Mouse (Mus musculus) neural tube, embryonic 15.5 days (tissue): ENCODE data around the gene Tspan5. TPM values are rescaled to one million over a fixed set of nuclear protein-coding genes. Genes with fewer than 3 reads are reported as not detected.
A peak's percentile ranks its signal among the peaks of the same experiment; 100 is the strongest.

Experiments
- ATAC-seq: fragments of 200-750 bp; cut with Nextera tagmentation; 2 replicates; pipeline ENCODE4 v1.8.0; 2017; ENCODE audit warnings: mild to moderate bottlenecking, moderate TSS enrichment, moderate library complexity; ENCODE audit not compliant: low FRiP score
- H3K27ac ChIP-seq: fragments of 300-500 bp; sonication (generic); replicated peaks from 2 replicates; pipeline ENCODE4 v1.5.1; 2015; ENCODE audit warnings: mild to moderate bottlenecking, inconsistent platforms
- H3K27me3 ChIP-seq: fragments of 300-500 bp; sonication (generic); replicated peaks from 2 replicates; pipeline ENCODE4 v1.6.1; 2015; ENCODE audit warnings: inconsistent platforms
- H3K36me3 ChIP-seq: fragments of 300-500 bp; sonication (generic); 2 replicates; pipeline ENCODE4 v1.6.1; 2015; ENCODE audit warnings: inconsistent platforms
- H3K4me1 ChIP-seq: fragments of 300-500 bp; sonication (generic); 2 replicates; pipeline ENCODE4 v1.6.1; 2015; ENCODE audit warnings: inconsistent platforms
- H3K4me2 ChIP-seq: fragments of 300-500 bp; sonication (generic); 2 replicates; pipeline ENCODE4 v1.6.1; 2015; ENCODE audit warnings: inconsistent platforms, mild to moderate bottlenecking, moderate library complexity
- H3K4me3 ChIP-seq: fragments of 300-500 bp; sonication (generic); replicated peaks from 2 replicates; pipeline ENCODE4 v1.5.1; 2015; ENCODE audit warnings: mild to moderate bottlenecking, inconsistent platforms
- H3K9ac ChIP-seq: fragments of 300-500 bp; sonication (generic); replicated peaks from 2 replicates; pipeline ENCODE4 v1.6.1; 2015; ENCODE audit warnings: mild to moderate bottlenecking, inconsistent platforms
- H3K9me3 ChIP-seq: fragments of 300-500 bp; sonication (generic); replicated peaks from 2 replicates; pipeline ENCODE4 v1.6.1; 2016; ENCODE audit warnings: inconsistent platforms
- WGBS: fragments of 180-500 bp; shearing (Covaris S2); methylation state at CpG from one replicate; pipeline ENCODE4 v1.1.7; 2015; ENCODE audit warnings: mixed read lengths; 5-methylcytosine and 5-hydroxymethylcytosine counted together
- polyA plus RNA-seq: library from polyadenylated mRNA; unstranded; fragments of >200 nt; fragmentation: Nextera tagmentation; extraction: Ambion mirVana; gene quantifications from 2 replicates; pipeline ENCODE4 v1.2.1, GENCODE M21; 2015

Tspan5 gene
- polyA plus RNA-seq, 1 experiment from 2014 or later, result 104 TPM

- no peak overlapping the region for H3K4me3 ChIP-seq
- H3K9ac ChIP-seq, result no peak overlapping the region
- no peaks in the 10 kb centered on the region for H3K27me3 ChIP-seq
- 51% methylated on average over 6 of the region's 6 CpGs for WGBS
- ATAC-seq, result no peak
- H3K4me2 ChIP-seq, result peak overlapping the region; percentile 40; the same call in 1 of the 2 replicates
- peak overlapping the region; percentile 83 for H3K27ac ChIP-seq
- H3K4me1 ChIP-seq, result peaks cover 51% of the 10 kb centered on the region
- no peaks in the 10 kb centered on the region for H3K9me3 ChIP-seq
- no peaks in the 10 kb centered on the region for H3K36me3 ChIP-seq
Measured at GRCm38 (mm10) chr3:138801661-138802060, 59.7 kb downstream of the Tspan5 start.

- Histone ChIP-seq H3K36me3 (no peaks in the 10 kb centered on the region), H3K4me1 (peaks cover 55% of the 10 kb centered on the region), H3K9me3 (no peaks in the 10 kb centered on the region), H3K9ac (no peak overlapping the region), H3K4me2 (no peak overlapping the region), H3K27ac (peak overlapping the region; percentile 83), H3K27me3 (no peaks in the 10 kb centered on the region), H3K4me3 (no peak overlapping the region)
- no peak for ATAC-seq
- WGBS, result 72% methylated on average over 21 of the region's 21 CpGs
Measured at GRCm38 (mm10) chr3:138802722-138803443, 60.9 kb downstream of the Tspan5 start.

- Histone ChIP-seq H3K27me3 (no peaks in the 10 kb centered on the region), H3K36me3 (no peaks in the 10 kb centered on the region), H3K4me2 (no peak overlapping the region), H3K9me3 (no peaks in the 10 kb centered on the region), H3K27ac (peak overlapping the region; percentile 83), H3K4me3 (no peak overlapping the region), H3K9ac (no peak overlapping the region), H3K4me1 (peaks cover 55% of the 10 kb centered on the region)
- ATAC-seq, result peak; percentile 42; the same call in 1 of the 2 replicates
- 63% methylated on average over 11 of the region's 11 CpGs for WGBS
Measured at GRCm38 (mm10) chr3:138803444-138804085, 61.6 kb downstream of the Tspan5 start.

GRCm38 (mm10) chr3:138804104-138805048 lies 62.4 kb downstream of the Tspan5 start:
- no peak overlapping the region for H3K4me2 ChIP-seq
- no peak overlapping the region for H3K4me3 ChIP-seq
- ATAC-seq, result no peak; the same call in 1 of the 2 replicates
- no peaks in the 10 kb centered on the region for H3K27me3 ChIP-seq
- H3K36me3 ChIP-seq, result no peaks in the 10 kb centered on the region
- peaks cover 57% of the 10 kb centered on the region for H3K4me1 ChIP-seq
- no peak overlapping the region for H3K9ac ChIP-seq
- no peaks in the 10 kb centered on the region for H3K9me3 ChIP-seq
- 64% methylated on average over 11 of the region's 11 CpGs for WGBS
- H3K27ac ChIP-seq, result peak overlapping the region; percentile 83

- H3K9me3 ChIP-seq, result no peaks in the 10 kb centered on the region
- no peak overlapping the region for H3K27ac ChIP-seq
- H3K4me3 ChIP-seq, result no peak overlapping the region
- peaks cover 48% of the 10 kb centered on the region for H3K4me1 ChIP-seq
- H3K27me3 ChIP-seq, result no peaks in the 10 kb centered on the region
- no peaks in the 10 kb centered on the region for H3K36me3 ChIP-seq
- no peak for ATAC-seq
- no peak overlapping the region for H3K4me2 ChIP-seq
- WGBS, result 89% methylated on average over 4 of the region's 4 CpGs
- H3K9ac ChIP-seq, result no peak overlapping the region
Measured at GRCm38 (mm10) chr3:138807795-138808194, 65.8 kb downstream of the Tspan5 start.

- H3K4me1 ChIP-seq, result peaks cover 45% of the 10 kb centered on the region
- H3K4me2 ChIP-seq, result no peak overlapping the region
- ATAC-seq, result no peak
- H3K4me3 ChIP-seq, result no peak overlapping the region
- H3K9me3 ChIP-seq, result no peaks in the 10 kb centered on the region
- H3K27me3 ChIP-seq, result no peaks in the 10 kb centered on the region
- H3K9ac ChIP-seq, result no peak overlapping the region
- no peaks in the 10 kb centered on the region for H3K36me3 ChIP-seq
- H3K27ac ChIP-seq, result no peak overlapping the region
- 87% methylated on average over 8 of the region's 8 CpGs for WGBS
Measured at GRCm38 (mm10) chr3:138809509-138809908, 67.5 kb downstream of the Tspan5 start.

GRCm38 (mm10) chr3:138812565-138812964 lies 70.6 kb downstream of the Tspan5 start:
- WGBS, result 61% methylated on average over 3 of the region's 3 CpGs
- no peaks in the 10 kb centered on the region for H3K9me3 ChIP-seq
- H3K36me3 ChIP-seq, result no peaks in the 10 kb centered on the region
- ATAC-seq, result no peak
- H3K4me2 ChIP-seq, result no peak overlapping the region
- no peaks in the 10 kb centered on the region for H3K27me3 ChIP-seq
- no peak overlapping the region for H3K9ac ChIP-seq
- no peak overlapping the region for H3K4me3 ChIP-seq
- H3K27ac ChIP-seq, result no peak overlapping the region
- peaks cover 39% of the 10 kb centered on the region for H3K4me1 ChIP-seq

GRCm38 (mm10) chr3:138813139-138813810 lies 71.3 kb downstream of the Tspan5 start:
- Histone ChIP-seq H3K9me3 (no peaks in the 10 kb centered on the region), H3K4me3 (no peak overlapping the region)
- WGBS, result 69% methylated on average over 13 of the region's 13 CpGs

GRCm38 (mm10) chr3:138814457-138814856 lies 72.5 kb downstream of the Tspan5 start:
- Histone ChIP-seq H3K4me2 (no peak overlapping the region), H3K9me3 (no peaks in the 10 kb centered on the region), H3K36me3 (no peaks in the 10 kb centered on the region), H3K4me3 (no peak overlapping the region), H3K27ac (no peak overlapping the region), H3K27me3 (no peaks in the 10 kb centered on the region), H3K4me1 (peaks cover 43% of the 10 kb centered on the region), H3K9ac (no peak overlapping the region)
- ATAC-seq, result no peak
- whole genome bisulfite sequencing, result 56% methylated on average over 5 of the region's 5 CpGs

More at GRCm38 (mm10) chr3:138813139-138813810, 71.3 kb downstream of the Tspan5 start:
- Histone ChIP-seq H3K4me2 (no peak overlapping the region), H3K36me3 (no peaks in the 10 kb centered on the region), H3K27ac (no peak overlapping the region), H3K27me3 (no peaks in the 10 kb centered on the region), H3K9ac (no peak overlapping the region), H3K4me1 (peaks cover 40% of the 10 kb centered on the region)
- ATAC-seq, result no peak

- peaks cover 35% of the 10 kb centered on the region for H3K4me1 ChIP-seq
- ATAC-seq, result no peak
- WGBS, result 86% methylated on average over 7 of the region's 7 CpGs
Measured at GRCm38 (mm10) chr3:138815127-138815837, 73.3 kb downstream of the Tspan5 start.

More at GRCm38 (mm10) chr3:138815127-138815837, 73.3 kb downstream of the Tspan5 start:
- no peaks in the 10 kb centered on the region for H3K27me3 ChIP-seq
- H3K9ac ChIP-seq, result no peak overlapping the region
- no peaks in the 10 kb centered on the region for H3K36me3 ChIP-seq
- no peaks in the 10 kb centered on the region for H3K9me3 ChIP-seq
- H3K27ac ChIP-seq, result no peak overlapping the region
- H3K4me3 ChIP-seq, result no peak overlapping the region
- no peak overlapping the region for H3K4me2 ChIP-seq
